Mouse (Mus musculus) natural killer cell, adult 2 months (primary cell): ENCODE data around the gene Tmbim4.
"Not testable (repeated sequence)": the region's sequence is repeated elsewhere in the genome, so short reads cannot be mapped to it uniquely, and the experiment has no call there.

Experiments
- DNase-seq, 2 experiments: peaks; one replicate each; pipeline ENCODE4 v3.0.0; 2022; ENCODE audit warnings: low spot score in 2 of 2

The Tmbim4 gene

GRCm38 (mm10) chr10:120197061-120197835 is 4.1 kb upstream of the Tmbim4 start:
- DNase-seq, result no peak

DNA sequence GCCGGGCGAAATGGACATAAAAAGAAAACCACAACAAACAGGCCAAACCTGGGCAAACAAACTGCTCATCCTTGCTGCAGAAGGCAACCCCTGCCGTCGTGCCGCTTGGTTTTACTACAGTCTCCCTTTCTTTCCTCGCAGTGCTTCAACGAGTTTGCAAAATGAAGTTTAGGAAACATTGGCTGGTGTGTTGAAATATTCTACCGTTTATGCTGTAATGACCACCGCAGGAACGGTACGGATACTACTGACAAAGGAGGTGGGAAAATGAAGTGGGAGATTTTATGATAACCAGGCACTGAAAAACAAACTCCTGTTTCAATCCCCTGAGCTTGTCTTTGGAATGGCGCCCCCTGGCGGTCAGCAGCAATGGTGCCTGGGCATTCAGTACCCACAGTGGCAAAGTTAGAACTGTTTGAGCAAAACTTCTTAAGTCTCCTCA is 592 bp downstream of the Tmbim4 start, which contains the start of gene Irak3:
Gene Irak3 (minus strand): TSS at position 170 of the 442 bp plus-strand sequence.
- DNase-seq, result peak; percentile 73 to 85

DNA sequence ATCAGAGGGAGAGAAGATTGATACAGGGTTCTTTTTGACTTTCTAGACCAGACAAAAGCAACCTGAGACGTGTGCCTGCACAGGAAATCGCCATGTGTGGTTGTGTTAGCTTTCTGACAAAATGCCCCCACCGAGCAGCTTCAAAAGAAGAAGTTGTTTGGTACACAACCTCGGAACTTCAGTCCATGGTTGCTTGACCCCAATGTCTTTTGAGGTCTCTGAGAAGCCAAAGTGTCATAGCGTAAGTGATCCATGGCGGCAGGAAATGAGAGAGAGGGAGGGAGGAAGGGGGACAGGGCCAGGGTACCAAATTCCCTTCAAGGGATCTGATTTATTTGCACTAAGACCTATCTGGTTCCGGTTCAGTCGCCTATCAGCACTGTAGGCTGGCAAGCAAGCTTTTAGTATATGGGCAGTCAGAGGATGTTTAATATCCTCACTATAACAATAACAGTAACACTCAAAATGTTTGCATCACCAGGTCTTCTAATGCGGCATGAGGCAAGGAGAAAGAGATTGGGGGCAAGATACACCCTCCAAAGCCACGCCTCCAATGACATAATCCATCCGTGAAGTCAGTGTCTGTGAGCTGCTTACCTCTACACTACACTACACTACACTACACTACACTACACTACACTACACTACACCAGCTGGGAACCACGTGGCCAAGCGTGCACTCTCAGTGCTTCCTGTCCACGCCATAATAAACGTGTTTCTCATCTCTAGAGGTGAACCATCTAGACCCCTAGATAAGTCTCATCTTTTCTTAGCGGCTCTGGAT is 1.3 kb downstream of the Tmbim4 start:
- DNase-seq, result peak in 1 of 2 experiments; percentile 57

DNA sequence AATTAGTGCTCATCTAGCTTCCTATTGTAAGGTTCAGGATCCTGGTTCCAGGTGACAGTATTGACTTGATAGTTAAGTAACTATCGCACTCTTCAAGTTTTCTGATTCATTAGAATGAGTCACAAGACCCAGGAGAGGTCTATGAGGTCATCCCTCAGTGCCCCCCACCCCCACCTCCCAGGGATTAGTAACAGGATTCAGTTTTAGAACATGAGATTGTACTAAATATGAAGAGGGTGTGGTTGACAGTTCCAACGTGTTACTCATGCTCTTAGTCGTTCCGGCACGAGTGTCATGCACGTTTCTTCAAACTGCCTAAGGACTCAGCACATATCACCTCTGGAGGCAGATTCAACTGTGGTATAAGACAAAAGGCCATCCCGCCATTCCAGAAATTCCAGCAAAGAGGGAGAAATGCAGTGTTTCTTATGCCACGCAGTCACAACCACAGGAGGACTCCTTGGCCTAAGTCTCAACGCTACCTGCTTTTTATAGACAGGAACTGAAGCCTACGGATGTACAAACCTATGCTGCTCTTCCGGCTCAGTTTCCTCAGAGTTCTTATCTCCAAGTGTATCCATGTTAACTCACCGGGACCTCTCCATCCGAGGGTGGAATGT is 3.3 kb downstream of the Tmbim4 start:
- DNase-seq, result no peak

- DNase-seq, result no peak
Measured at GRCm38 (mm10) chr10:120208015-120208414, 6.6 kb downstream of the Tmbim4 start.

DNA sequence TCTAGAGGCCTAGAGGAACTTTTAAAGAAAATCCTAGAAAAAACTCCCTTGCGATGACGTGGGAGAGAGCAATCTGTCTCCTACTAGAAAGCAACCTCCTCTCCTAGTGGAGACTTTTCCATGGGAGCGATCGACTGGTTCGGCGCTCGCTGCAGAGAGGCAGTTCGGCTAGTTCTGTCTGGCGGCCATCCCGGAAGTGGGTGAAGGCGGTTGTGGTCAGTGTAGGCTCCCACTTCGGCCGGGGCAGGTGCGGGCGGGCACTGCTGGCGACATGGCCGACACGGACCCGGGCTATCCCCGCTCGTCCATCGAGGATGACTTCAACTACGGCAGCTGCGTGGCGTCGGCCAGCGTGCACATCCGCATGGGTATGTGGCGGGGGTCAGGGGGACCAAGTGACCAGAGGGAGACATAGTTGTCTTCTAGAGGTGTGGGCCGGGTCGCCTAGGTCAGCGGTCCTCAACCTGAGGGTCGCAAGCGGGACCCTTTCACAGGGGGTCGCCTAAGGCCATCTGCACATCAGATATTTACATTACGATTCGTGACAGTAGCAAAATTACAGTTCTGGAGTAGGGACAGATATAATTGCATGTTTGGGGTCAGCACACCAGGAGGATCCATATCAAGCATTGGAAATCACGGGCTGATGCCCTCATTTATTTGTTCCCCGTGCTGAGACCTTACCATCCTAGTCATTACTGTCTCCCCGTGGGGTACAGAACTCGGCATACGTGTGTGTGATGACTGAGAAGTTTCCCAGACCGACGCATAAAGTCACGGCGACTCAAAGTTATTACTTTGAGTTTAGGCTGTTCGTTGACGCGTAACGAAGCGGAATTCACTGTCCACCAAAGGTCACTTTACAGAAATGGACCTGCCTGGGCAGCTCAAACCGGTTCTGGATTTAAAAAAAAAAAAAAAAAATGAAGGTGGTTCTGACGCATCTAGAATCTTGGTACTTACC is 7.5 kb downstream of the Tmbim4 start:
- peak; percentile 70 to 76 for DNase-seq

DNA sequence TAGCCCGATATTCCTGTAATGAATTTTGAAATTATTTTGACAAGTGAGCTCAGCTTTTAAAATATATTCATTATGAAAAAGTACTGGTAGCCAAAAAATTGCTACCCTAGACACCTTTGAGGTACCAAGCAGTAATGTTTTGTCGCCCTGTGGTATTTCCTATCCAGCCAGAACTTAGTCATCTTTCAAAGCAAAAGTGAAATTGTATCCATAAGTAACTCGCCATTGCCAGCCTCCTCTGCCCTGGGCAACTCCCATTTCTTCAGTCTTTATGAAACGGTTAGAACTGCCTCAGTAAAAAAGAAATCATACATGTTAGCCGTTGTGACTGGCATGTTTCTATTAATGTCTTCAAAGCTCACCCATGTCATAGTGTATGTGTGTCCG is 8.1 kb downstream of the Tmbim4 start:
- DNase-seq, result peak; percentile 28 to 43

DNA sequence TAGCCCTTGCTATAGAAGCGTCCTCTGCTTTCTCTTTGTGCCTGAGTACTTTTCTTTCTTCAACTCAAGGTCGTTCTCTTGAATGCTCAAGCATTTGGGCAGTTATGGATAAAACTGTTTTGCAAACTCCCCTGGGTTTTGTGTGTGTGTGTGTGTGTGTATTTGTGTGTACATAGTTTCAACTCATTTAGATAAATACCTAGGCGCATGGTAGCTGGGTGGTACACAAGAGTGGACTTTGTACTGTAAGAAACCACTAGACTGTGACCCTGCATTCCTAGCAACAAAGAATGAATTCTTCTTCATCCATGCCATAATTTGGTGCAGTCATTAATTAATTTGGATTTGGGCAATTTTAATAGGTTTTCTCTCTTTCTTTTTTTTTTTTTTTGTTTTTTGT is 8.7 kb downstream of the Tmbim4 start:
- no peak for DNase-seq

GRCm38 (mm10) chr10:120217099-120217498 is 15.7 kb downstream of the Tmbim4 start:
- DNase-seq, result not testable (repeated sequence)

DNA sequence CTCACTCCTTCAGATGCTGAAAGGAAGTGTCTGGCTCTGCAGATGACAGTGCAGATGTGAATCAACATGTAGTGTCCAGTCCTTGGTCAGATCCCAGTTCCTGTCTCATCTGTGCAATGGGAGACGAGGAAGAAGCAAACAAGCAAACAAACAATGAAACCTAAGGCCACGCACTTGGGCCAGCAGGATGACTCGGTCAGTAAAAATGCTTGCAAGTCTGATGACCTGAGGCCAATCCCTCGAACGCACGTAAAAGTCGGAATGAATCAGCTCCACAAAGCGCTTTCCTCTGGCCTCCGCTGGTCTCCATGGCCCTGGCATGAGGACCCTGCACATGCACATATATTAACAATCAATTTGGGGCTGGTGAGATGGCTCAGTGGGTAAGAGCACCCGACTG is 17.6 kb downstream of the Tmbim4 start:
- no peak for DNase-seq

GRCm38 (mm10) chr10:120219578-120220359 is 18.4 kb downstream of the Tmbim4 start:
- peak in 1 of 2 experiments; percentile 15 for DNase-seq

GRCm38 (mm10) chr10:120220776-120221175 is 19.4 kb downstream of the Tmbim4 start:
- DNase-seq, result no peak

- peak; percentile 79 to 83 for DNase-seq
Measured at GRCm38 (mm10) chr10:120226871-120227661, 25.7 kb downstream of the Tmbim4 start, which contains the start of gene Llph. Gene Llph, plus strand, starts transcription at chr10:120227070.

- DNase-seq, result peak; percentile 62 to 80
Measured at GRCm38 (mm10) chr10:120231718-120232117, 30.3 kb downstream of the Tmbim4 start.

GRCm38 (mm10) chr10:120233655-120234367 is 32.4 kb downstream of the Tmbim4 start:
- peak in 1 of 2 experiments; percentile 39 for DNase-seq

DNA sequence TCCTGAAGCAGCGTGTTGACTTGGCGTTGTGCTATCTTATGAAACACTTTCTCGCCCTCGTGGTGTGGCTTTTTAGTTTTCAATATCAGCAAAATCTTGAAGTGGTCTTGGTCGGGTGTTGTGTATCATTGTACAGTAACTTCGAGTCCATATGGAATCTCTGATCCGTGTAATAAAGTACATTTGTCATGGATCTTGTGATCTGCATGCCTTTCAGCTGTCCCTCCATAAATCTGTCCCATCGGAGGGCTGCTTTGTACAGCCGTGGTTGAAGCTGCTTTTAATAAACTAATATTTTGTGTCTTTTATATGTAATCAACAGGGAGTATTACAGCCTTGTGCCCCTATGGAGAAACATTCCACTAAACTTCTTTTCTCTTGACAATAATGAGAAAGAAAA is 35.5 kb downstream of the Tmbim4 start:
- no peak for DNase-seq

DNA sequence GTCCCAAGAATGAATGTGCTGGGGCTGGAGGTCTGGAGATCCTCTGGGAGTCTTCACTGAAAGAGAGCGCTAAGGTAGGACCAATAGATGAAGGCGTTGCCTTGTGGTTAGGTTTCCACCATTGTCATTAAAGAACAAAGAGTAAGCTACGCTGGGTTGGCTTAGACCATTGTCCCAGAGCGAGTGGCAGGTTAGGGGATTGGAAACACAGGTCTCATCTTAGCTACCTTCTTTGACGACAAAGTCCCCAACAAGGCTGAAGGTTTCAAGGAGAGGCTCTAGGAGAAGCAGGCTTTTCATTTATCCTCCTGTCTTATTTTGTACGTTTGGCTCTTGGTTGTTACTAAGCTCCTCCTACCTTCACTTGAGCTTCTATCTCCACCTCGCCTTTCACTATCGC is 36.9 kb downstream of the Tmbim4 start:
- no peak for DNase-seq

GRCm38 (mm10) chr10:120239476-120239875 is 38.1 kb downstream of the Tmbim4 start:
- DNase-seq, result no peak

GRCm38 (mm10) chr10:120242421-120242820 is 41.0 kb downstream of the Tmbim4 start:
- DNase-seq, result no peak
